Mouse (Mus musculus) 3T3-L1 (cell line): ENCODE results near the gene Baiap2l2.

Experiments
- DNase-seq: peaks from one replicate; pipeline ENCODE4 v3.0.0-alpha.2; 2015; ENCODE audit warnings: low read depth, low spot score

Baiap2l2 gene

DNA sequence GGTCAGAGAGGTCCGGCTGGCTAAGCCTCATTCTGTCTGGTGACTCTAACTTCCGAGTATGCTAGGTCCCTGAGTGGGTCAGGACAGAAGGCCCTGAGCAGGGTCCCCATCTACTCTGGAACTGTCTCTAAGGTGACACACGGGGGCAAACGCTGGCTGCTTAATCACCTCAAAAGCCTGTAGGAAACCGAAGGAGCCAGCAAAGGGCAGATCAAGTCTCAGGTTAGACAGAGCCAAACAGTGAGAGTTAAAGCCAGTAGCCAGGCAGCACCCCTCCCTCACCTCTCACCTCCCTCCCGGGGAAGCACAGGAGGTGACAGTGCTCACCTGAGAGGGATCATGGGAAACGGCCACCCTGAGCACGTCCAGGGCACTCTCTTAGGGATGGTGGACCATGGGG lies 18.4 kb upstream of the Baiap2l2 start:
- no peak for DNase-seq

DNA sequence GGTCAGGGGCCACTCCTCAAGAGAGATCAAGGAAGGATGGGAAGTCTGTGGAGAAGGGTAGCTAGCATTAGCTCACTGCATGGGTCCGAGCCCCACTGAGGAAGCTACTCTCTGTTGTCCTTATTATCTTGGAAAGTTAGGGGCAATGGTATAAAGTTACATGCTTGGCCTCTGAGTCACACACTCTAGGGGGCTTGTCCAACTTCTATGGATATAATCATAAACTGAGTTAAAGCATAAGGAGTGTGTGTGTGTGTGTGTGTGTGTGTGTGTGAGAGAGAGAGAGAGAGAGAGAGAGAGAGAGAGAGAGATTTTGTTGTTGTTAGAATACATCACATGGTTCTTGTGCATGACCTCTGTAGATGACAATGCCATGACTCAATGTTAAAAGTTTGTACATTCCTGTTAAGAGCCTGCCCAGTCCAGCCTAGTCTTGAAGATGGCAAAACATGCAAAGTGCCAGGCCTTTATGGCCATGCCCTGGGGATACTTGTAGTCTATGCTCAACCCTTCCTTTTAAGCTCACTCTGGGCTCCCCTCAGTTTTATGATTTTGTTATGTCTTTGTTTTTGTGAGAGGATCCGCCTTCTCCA lies 14.3 kb upstream of the Baiap2l2 start:
- DNase-seq, result peak; percentile 85

DNA sequence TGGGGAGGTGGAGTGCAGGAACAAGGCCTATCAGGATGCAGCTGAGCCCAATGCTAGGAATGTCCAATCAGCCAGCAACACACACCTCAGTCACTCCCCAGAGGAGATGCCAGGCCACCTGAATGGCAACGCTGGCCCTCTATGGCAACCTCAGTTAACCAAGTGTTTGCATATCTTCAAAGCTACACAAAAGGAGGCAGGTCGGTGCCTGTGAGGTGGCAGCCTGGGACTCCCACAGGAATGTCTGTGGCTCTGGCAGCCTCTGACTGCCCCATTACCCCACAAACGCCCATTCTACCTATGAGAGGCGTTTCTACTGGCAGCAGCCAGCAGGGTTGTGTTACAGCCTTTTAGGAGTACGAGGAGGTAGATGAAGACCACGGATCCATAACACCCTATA lies 13.2 kb upstream of the Baiap2l2 start:
- DNase-seq, result no peak

GRCm38 (mm10) chr15:79292779-79293178 lies 7.4 kb upstream of the Baiap2l2 start:
- no peak for DNase-seq

GRCm38 (mm10) chr15:79290340-79290739 lies 5.0 kb upstream of the Baiap2l2 start:
- DNase-seq, result no peak

DNA sequence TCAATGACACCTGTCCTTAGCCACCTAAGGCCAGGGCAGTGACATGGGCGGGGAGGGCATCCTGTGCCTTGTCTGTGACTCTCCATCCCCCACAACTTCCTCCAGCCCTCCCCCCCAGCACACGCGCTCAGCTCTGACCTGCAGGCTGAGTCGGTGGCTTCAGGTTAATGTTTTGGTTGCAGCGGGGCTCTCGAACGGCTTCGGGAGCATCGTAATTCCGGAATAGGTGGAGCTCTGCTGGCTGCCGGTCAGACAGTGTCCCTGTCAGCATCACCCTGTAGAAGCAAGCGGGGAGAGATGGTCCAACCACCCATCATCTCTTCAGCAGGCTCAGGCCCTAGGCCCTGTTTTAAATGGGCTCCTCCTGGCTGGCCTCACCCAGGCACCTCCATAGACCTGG lies 4.1 kb upstream of the Baiap2l2 start:
- no peak for DNase-seq

DNA sequence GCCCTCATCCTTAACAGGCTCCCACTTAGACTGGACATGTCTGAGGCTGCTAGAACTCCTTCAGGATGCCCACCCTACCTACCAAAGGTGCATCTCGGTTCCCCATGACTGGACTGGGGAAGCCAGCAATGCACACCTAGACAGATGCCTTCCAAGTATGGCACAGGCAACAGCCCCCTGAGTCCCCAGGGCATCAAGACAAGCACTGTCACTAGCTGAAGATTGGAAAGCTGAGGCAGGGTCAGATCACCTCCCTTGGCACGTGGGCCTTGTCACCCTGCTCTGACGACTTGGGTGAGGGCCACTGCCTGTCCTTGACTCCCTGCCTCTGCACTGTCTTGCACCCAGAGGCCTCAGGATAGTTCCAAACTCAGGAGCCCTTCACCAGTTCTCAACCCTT lies 3.0 kb upstream of the Baiap2l2 start:
- no peak for DNase-seq

GRCm38 (mm10) chr15:79287091-79287490 lies 1.8 kb upstream of the Baiap2l2 start:
- no peak for DNase-seq

- no peak for DNase-seq
Observed at GRCm38 (mm10) chr15:79286141-79286540, 804 bp upstream of the Baiap2l2 start.

GRCm38 (mm10) chr15:79283371-79283770 lies 2.0 kb downstream of the Baiap2l2 start:
- no peak for DNase-seq

GRCm38 (mm10) chr15:79282434-79282833 lies 2.9 kb downstream of the Baiap2l2 start:
- DNase-seq, result no peak

- DNase-seq, result peak; percentile 56
Observed at GRCm38 (mm10) chr15:79281389-79281788, 3.9 kb downstream of the Baiap2l2 start.

DNA sequence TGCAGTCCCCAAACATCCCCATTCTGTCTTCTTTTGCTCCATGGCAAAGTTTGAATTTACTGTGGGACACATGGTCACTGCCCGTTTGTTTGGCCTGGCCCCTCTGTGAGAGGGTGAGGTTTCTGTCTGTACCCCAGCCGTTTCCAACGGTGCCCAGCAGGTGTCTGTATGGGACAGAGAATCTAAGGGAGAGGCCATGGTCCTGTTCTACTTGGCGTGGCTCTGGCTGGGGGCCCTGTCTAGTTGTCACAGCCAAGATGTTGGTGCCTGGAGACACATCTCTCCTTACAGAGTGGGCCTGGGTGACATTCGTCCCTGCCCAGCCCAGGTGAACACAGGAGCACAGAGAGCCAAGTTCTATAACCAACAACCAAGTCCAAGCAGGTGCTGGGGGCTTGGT lies 4.5 kb downstream of the Baiap2l2 start:
- peak; percentile 18 for DNase-seq

- DNase-seq, result peak; percentile 46
Observed at GRCm38 (mm10) chr15:79280209-79280608, 5.1 kb downstream of the Baiap2l2 start.

DNA sequence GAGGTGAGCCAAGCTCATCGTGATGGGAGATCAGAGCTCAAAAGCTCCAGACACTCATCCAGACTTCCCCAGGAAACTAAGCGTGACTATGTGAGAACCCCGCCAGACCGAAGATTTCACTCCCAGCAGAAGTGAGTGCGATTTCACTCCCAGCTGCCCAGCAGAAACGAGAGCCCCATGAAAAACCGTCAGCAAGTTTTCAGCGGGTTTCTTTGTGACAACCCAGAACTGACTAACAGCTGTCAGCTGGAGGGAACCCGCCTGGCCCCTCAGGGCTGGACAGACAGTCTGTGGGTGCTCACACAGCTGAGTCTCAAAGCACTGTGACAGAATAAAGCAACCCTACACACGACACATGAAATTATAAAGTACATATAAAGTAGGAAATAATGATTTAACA lies 7.6 kb downstream of the Baiap2l2 start:
- no peak for DNase-seq

DNA sequence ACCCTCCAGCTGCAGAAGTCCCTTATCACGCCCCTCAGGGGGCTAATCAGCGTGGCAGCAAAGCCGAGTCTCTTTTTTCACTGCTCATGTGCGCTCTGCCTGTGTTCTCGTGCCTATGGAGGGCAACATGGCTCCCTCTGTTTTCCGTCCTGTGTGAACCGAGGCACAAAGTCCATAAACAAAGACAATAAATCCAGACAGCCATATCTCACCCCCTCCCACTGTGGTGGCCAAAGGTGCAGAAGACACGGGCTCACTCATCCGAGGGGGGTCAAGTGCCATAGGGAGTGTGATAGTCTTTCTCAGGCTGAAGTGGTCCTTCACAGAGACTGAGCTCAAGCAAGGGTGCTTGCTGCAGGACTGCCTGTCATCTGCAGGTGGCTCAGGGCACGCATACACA lies 12.3 kb downstream of the Baiap2l2 start:
- DNase-seq, result no peak

GRCm38 (mm10) chr15:79271124-79271746 lies 14.1 kb downstream of the Baiap2l2 start:
- DNase-seq, result peak; percentile 47

GRCm38 (mm10) chr15:79270317-79271123 lies 14.8 kb downstream of the Baiap2l2 start:
- DNase-seq, result no peak

DNA sequence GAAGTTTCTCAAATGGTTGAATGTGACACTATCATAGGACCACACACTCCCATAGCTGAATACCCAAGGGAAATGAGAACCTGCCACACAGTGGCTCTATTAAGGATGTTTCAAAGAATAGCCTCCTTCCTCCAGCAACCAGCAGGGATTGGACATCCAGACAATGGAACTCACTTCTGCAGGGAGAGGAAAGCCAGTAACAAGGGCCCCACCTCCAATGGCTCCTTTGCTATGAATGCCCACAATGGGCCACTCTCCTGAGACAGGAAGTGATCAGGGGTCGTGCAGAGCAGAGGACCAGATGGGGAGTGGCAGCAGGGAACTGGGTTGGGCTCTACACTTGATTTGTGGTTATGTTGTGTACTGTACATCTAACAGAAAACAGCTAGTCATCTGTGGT lies 16.8 kb downstream of the Baiap2l2 start:
- no peak for DNase-seq

DNA sequence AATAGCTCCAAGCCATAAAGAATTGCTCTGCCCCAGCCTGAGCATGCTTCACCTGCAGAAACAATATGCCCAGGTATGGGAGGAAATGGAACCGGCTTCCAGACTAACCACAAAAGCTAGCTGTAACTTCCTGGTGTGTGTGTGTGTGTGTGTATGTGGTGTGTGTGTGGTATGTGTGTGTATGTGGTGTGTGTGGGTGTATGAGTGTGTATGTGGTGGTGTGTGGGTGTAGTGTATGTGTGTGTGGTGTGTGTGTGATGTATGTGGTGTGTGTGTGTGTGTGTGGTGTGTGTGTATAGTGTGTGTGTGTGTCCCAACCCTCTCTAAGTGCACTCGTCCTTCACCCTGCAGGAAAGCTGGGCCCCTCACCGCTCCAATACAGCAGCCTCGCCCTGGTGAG lies 20.0 kb downstream of the Baiap2l2 start:
- DNase-seq, result no peak

GRCm38 (mm10) chr15:79263726-79264125 lies 21.6 kb downstream of the Baiap2l2 start:
- DNase-seq, result no peak

DNA sequence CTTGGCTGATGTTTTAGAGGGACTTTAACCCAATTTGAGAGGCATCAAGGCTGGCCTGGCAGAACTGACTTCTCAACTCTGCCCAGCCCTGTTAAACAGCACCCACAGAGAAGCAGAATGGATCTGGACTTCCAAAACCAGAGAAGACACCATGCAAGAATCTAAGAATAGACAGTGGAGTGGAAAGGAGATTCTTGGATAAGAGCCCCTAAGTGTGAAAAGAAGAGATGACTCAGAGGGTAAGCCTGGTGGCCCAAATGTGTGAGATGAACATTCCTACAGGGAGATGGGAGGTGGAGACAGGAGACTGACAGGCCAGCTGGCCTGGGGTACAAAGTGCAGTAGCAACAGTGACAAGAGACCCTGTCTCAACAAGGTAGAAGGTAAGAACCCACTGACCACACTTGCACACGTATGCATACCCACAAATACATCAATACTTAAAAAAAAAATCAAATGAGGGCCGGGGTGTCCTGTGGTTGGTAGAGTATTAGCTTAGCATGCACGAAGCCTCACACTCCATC lies 22.5 kb downstream of the Baiap2l2 start:
- DNase-seq, result no peak

DNA sequence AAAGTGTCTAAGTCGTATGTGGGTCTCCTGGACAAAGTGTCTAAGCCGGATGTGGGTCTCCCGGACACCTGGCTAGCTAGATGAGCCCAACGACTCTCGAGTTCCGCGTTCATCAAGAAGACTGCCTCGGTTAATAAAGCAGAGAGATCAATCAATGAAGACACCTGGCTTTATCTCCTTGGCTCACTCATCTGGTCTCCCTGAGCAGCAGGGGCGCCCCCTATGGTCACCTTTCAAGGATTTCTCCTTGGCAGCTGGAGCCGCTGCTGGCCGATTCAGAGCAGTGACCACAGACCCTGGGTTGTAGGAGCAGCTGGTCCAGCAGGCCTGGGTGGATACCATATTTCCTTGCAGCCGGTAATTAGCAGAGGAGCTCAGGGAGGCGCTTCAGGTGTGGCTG lies 23.0 kb downstream of the Baiap2l2 start:
- DNase-seq, result no peak
